In genomic region chr6:29693953-29694352, GRCm38 (mm10) we compare ENCODE assay signal across 8 mouse cellular contexts. TPM values are rescaled to one million over a fixed set of nuclear protein-coding genes. Genes with fewer than 3 reads are reported as not detected.
DNase-seq lines count a peak whose midpoint lies in the region; ATAC-seq and TF ChIP-seq lines count a peak whose summit lies in the region.

Tspan33 (plus strand) TSS chr6:29694222.

- no peaks in the 10 kb centered on the region for H3K9me3 ChIP-seq in embryonic facial prominence, embryonic 12.5 days
- H3K9me3 ChIP-seq in limb, embryonic 11.5 days (ENCODE audit: control insufficient read depth, low read length): no peaks in the 10 kb centered on the region
- no peaks in the 10 kb centered on the region for H3K9me3 ChIP-seq in midbrain, embryonic 13.5 days

- peak within 1 kb of the TSS; percentile 74 for H3K9ac ChIP-seq in embryonic facial prominence, embryonic 12.5 days
- peak within 1 kb of the TSS; percentile 73 for H3K9ac ChIP-seq in limb, embryonic 11.5 days (ENCODE audit: low read length)
- H3K9ac ChIP-seq in midbrain, embryonic 13.5 days (replicated peaks): peak within 1 kb of the TSS; percentile 81

- peak within 1 kb of the TSS; percentile 70 for H3K4me3 ChIP-seq in embryonic facial prominence, embryonic 12.5 days
- H3K4me3 ChIP-seq in kidney, adult 2 months (ENCODE audit: insufficient read depth, low read depth, low read length): peak within 1 kb of the TSS; percentile 77
- peak within 1 kb of the TSS; percentile 63 for H3K4me3 ChIP-seq in limb, embryonic 11.5 days (ENCODE audit: low read depth, low read length)
- H3K4me3 ChIP-seq in midbrain, embryonic 13.5 days (replicated peaks): peak within 1 kb of the TSS; percentile 86
- peak within 1 kb of the TSS; percentile 61 for H3K4me3 ChIP-seq in small intestine, adult 2 months (ENCODE audit: low read depth, low read length)

- H3K4me1 ChIP-seq in embryonic facial prominence, embryonic 12.5 days: peaks cover 7% of the 10 kb centered on the region; the same call in 1 of the 2 replicates
- H3K4me1 ChIP-seq in kidney, adult 2 months (ENCODE audit: control insufficient read depth, insufficient read depth, low read length): peaks cover 3% of the 10 kb centered on the region; the same call in 1 of the 2 replicates
- 0 out of 2 replicates have a peak, but pooled peaks cover 4% of the 10 kb centered on the region for H3K4me1 ChIP-seq in limb, embryonic 11.5 days (ENCODE audit: control insufficient read depth, insufficient read depth, low read length)
- peaks cover 13% of the 10 kb centered on the region for H3K4me1 ChIP-seq in midbrain, embryonic 13.5 days (replicated peaks)
- peaks cover 4% of the 10 kb centered on the region; the same call in 1 of the 2 replicates for H3K4me1 ChIP-seq in small intestine, adult 2 months (ENCODE audit: control insufficient read depth, insufficient read depth, insufficient read length, low read length)

- H3K36me3 ChIP-seq in embryonic facial prominence, embryonic 12.5 days: no peaks in the 10 kb centered on the region
- no peaks in the 10 kb centered on the region for H3K36me3 ChIP-seq in kidney, adult 2 months (ENCODE audit: control insufficient read depth, insufficient read depth, low read length)
- H3K36me3 ChIP-seq in limb, embryonic 11.5 days (ENCODE audit: control insufficient read depth, insufficient read depth, low read length): no peaks in the 10 kb centered on the region
- no peaks in the 10 kb centered on the region for H3K36me3 ChIP-seq in midbrain, embryonic 13.5 days
- H3K36me3 ChIP-seq in small intestine, adult 2 months (ENCODE audit: control insufficient read depth, insufficient read depth, low read length): no peaks in the 10 kb centered on the region

- peak; percentile 81 for DNase-seq in 3T3-L1 (ENCODE audit: low read depth, low spot score)
- DNase-seq in adrenal gland, postnatal 36 days: peak; percentile 97 to 98
- peak; percentile 93 to 96 for DNase-seq in heart, adult 18-20 months
- peak; percentile 98 for DNase-seq in kidney, adult 2 months
- DNase-seq in limb, embryonic 11.5 days (ENCODE audit: low spot score): peak; percentile 92

- TF ChIP-seq POLR2A in kidney, adult 2 months (IDR thresholded peaks at IDR 0.05; ENCODE audit: low read depth, low read length): peak; percentile 6
- no peak for TF ChIP-seq POLR2A in small intestine, adult 2 months (IDR thresholded peaks at IDR 0.05; ENCODE audit: low read depth, low read length)

- H3K4me2 ChIP-seq in embryonic facial prominence, embryonic 12.5 days (replicated peaks): peak within 1 kb of the TSS; percentile 98
- peak within 1 kb of the TSS; percentile 97 for H3K4me2 ChIP-seq in limb, embryonic 11.5 days (ENCODE audit: low read depth, severe bottlenecking)
- H3K4me2 ChIP-seq in midbrain, embryonic 13.5 days (replicated peaks): peak within 1 kb of the TSS; percentile 99

- under 1% methylated on average over 34 of the region's 41 CpGs for WGBS in embryonic facial prominence, embryonic 12.5 days
- 3% methylated on average over 41 of the region's 41 CpGs for WGBS in kidney, adult 2 months
- under 1% methylated on average over 38 of the region's 41 CpGs for WGBS in limb, embryonic 11.5 days
- WGBS in midbrain, embryonic 13.5 days: under 1% methylated on average over 26 of the region's 41 CpGs
- 0% methylated on average over 24 of the region's 41 CpGs for WGBS in small intestine, adult 2 months

- H3K27ac ChIP-seq in embryonic facial prominence, embryonic 12.5 days: no peak within 1 kb of the TSS
- peak within 1 kb of the TSS; percentile 61 for H3K27ac ChIP-seq in kidney, adult 2 months (ENCODE audit: insufficient read depth, low read depth, low read length)
- H3K27ac ChIP-seq in limb, embryonic 11.5 days (replicated peaks; ENCODE audit: low read depth, low read length): no peak within 1 kb of the TSS
- H3K27ac ChIP-seq in midbrain, embryonic 13.5 days: no peak within 1 kb of the TSS
- H3K27ac ChIP-seq in small intestine, adult 2 months (ENCODE audit: insufficient read depth, low read depth, low read length): no peak within 1 kb of the TSS

- TF ChIP-seq CTCF in kidney, adult 2 months (conservative IDR thresholded peaks at IDR 0.05; ENCODE audit: insufficient read depth, insufficient read length, low read depth, low read length): no peak
- no peak for TF ChIP-seq CTCF in small intestine, adult 2 months (IDR thresholded peaks at IDR 0.05; ENCODE audit: extremely low read depth, insufficient read length, insufficient replicate concordance, low read depth, low read length)

- H3K27me3 ChIP-seq in embryonic facial prominence, embryonic 12.5 days: peaks cover 33% of the 10 kb centered on the region
- H3K27me3 ChIP-seq in kidney, adult 2 months (replicated peaks; ENCODE audit: control insufficient read depth, insufficient read depth, low read length): no peaks in the 10 kb centered on the region
- peaks cover 4% of the 10 kb centered on the region for H3K27me3 ChIP-seq in limb, embryonic 11.5 days (ENCODE audit: control insufficient read depth, insufficient read depth, low read length)
- H3K27me3 ChIP-seq in midbrain, embryonic 13.5 days: peaks cover 38% of the 10 kb centered on the region
- peaks cover 15% of the 10 kb centered on the region; the same call in 1 of the 2 replicates for H3K27me3 ChIP-seq in small intestine, adult 2 months (ENCODE audit: control insufficient read depth, insufficient read depth, low read length)

- ATAC-seq in embryonic facial prominence, embryonic 12.5 days (ENCODE audit: insufficient number of reproducible peaks, insufficient read depth, low FRiP score, low TSS enrichment): peak; percentile 94
- peak; percentile 94 for ATAC-seq in limb, embryonic 11.5 days (ENCODE audit: insufficient number of reproducible peaks, low FRiP score, low TSS enrichment, low read depth)
- ATAC-seq in midbrain, embryonic 13.5 days: peak; percentile 99

RNA-seq across cellular contexts. Expression of gene Tspan33, which starts in this region (rescaled TPM):
- 1 to 10 TPM; 1.7 to 2.0 TPM for total RNA-seq in adrenal gland, postnatal 36 days (2021)
- 4.7 and 5.6 TPM in 2 replicates for polyA plus RNA-seq in embryonic facial prominence, embryonic 12.5 days (2016; fragmentation: Nextera tagmentation; extraction: Ambion mirVana)
- 1 to 10 TPM; 2.3 to 3.4 TPM for total RNA-seq in heart, adult 18-20 months (2021)
- 34.1 and 39.8 TPM in 2 replicates for polyA plus RNA-seq in kidney, adult 2 months (2012; rRNA removed)
- polyA plus RNA-seq in limb, embryonic 11.5 days (2014; fragmentation: Nextera tagmentation; extraction: Ambion mirVana): 3.1 and 4.7 TPM in 2 replicates
- 3.4 and 6.0 TPM in 2 replicates for polyA plus RNA-seq in midbrain, embryonic 13.5 days (2015; fragmentation: Nextera tagmentation; extraction: Ambion mirVana)
- polyA plus RNA-seq in small intestine, adult 2 months (2012; rRNA removed): 1.8 and 3.2 TPM in 2 replicates
